Mouse (Mus musculus): Measurements from ENCODE around the gene Gm1113. TPM values are rescaled to one million over a fixed set of nuclear protein-coding genes. Genes with fewer than 3 reads are reported as not detected.
A peak's percentile ranks its signal among the peaks of the same experiment; 100 is the strongest.

The Gm1113 gene
- polyA plus RNA-seq, 1 experiment from 2014 or later: not detected

DNA sequence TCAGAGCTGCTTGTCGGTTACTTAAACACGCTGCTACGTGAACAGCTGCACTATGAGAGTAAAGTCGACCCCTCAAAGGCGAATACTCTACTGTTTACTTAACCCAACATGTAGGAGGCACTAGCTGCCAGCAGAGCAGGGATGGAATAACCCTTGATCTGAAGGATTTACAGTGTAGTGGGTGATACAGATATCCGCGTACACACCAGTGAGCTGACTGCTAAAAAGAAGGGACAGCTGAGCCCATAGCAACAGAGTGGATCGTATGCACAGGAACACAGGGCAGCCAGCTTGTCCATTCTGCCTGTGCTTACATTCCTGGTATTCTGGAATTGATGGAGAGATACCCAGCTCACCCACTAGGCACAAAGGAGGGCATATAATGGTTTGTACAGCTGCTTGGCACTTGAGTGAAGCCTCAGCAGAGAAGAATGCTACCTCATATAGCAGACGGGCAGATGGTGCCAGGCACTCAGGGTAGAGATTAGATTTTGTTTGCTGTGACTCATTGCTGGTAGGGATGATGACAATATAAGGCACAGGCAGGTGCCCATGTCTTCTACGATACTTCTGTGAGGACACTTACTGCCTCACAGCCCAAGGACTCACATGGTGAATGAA is 43.9 kb downstream of the Gm1113 start:
- Histone ChIP-seq H3K4me2 (no peak overlapping the region), H3K4me3 (no peak overlapping the region), H3K27ac (ENCODE audit: poor library complexity, severe bottlenecking) (no peak overlapping the region), H3K4me1 (replicated peaks) (no peaks in the 10 kb centered on the region), H3K36me3 (peaks cover 58% of the 10 kb centered on the region), H3K9me3 (replicated peaks) (no peaks in the 10 kb centered on the region), H3K9ac (no peak overlapping the region), H3K27me3 (replicated peaks) (no peaks in the 10 kb centered on the region)
- 82% methylated on average over 10 of the region's 10 CpGs for WGBS
- ATAC-seq (ENCODE audit: insufficient number of reproducible peaks, low FRiP score): no peak

DNA sequence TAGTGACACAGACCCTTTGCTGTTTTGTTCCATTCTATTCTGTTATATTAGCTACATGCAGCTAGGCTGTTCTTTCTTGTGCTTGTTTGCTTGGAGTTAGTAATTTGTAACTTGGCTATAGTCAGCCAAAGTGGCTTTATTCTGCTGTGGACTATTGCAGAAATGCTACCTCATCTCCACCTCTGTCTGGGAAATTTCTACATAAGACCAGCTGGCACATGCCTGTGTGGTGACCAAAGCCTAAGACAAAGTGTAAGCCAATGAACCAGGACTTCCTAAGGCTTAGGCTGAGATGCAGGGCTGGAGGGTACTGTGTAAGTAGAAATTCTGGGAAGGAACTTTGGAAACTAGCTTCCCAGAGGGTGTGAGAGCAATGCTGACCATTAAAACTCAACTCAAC is 49.2 kb downstream of the Gm1113 start:
- Histone ChIP-seq H3K9ac (no peak overlapping the region), H3K9me3 (replicated peaks) (no peaks in the 10 kb centered on the region), H3K27ac (ENCODE audit: poor library complexity, severe bottlenecking) (no peak overlapping the region), H3K4me3 (no peak overlapping the region), H3K4me2 (no peak overlapping the region), H3K4me1 (replicated peaks) (peaks cover 7% of the 10 kb centered on the region; the same call in 1 of the 2 replicates), H3K27me3 (replicated peaks) (no peaks in the 10 kb centered on the region), H3K36me3 (peaks cover 31% of the 10 kb centered on the region)
- no peak for ATAC-seq (ENCODE audit: insufficient number of reproducible peaks, low FRiP score)

DNA sequence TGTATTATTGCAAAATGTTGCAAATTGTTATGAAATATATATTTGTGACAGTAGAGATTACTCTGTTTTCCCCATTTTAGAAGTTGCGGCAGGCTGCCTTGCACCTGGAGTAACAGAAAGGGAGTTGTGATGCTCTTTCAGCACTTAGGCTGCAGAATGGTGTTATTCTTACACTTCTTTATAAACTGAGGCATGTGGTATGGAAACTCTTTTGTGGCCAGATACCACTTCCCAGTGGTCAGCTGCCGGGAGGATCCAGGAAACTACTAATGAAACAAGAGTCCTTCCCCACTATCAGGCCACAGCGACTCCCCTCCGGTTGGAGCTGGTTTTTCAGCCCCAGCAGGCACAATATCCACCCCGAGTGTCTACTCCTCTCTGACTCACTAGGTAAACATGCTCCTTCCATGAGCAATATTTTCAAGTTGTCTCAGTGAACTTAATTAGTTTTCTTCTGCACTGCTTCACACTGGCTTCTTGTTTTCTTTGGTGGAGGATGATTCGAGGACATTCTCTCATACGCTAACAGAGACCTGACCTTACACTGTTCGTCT is 50.7 kb downstream of the Gm1113 start:
- no peak overlapping the region for H3K4me3 ChIP-seq
- H3K9me3 ChIP-seq (replicated peaks): no peaks in the 10 kb centered on the region
- WGBS: 45% methylated on average over 8 of the region's 8 CpGs

DNA sequence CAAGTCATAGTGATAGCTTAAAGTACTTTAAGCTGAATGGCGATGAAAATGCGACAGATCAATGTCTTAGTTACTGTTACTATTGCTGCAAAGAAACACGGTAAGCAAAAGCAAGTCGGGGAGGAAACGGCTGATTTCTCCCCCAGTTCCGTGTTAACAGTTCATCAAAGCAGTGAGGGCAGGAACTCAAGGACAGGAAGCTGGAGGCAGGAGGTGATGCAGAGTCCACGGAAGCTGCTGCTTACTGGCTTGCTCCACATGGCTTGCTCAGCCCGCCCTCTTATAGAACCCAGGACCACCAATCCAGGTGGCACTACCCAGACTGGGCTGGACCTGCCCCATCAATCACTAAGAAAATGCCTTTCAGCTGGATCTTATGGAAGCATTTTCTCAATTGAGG is 58.5 kb downstream of the Gm1113 start:
- no peak overlapping the region for H3K27ac ChIP-seq (ENCODE audit: poor library complexity, severe bottlenecking)
- H3K4me2 ChIP-seq: no peak overlapping the region
- no peak overlapping the region for H3K9ac ChIP-seq
- peaks cover 62% of the 10 kb centered on the region for H3K36me3 ChIP-seq
- H3K4me3 ChIP-seq: no peak overlapping the region
- ATAC-seq (ENCODE audit: insufficient number of reproducible peaks, low FRiP score): no peak
- H3K27me3 ChIP-seq (replicated peaks): no peaks in the 10 kb centered on the region
- H3K9me3 ChIP-seq (replicated peaks): no peaks in the 10 kb centered on the region
- WGBS: 70% methylated on average over 8 of the region's 8 CpGs
- H3K4me1 ChIP-seq (replicated peaks): peaks cover 7% of the 10 kb centered on the region

More for the DNA sequence above, 50.7 kb downstream of the Gm1113 start:
- H3K27me3 ChIP-seq (replicated peaks): no peaks in the 10 kb centered on the region
- no peak overlapping the region for H3K9ac ChIP-seq
- H3K36me3 ChIP-seq: peaks cover 30% of the 10 kb centered on the region
- no peak overlapping the region; the same call in 1 of the 2 replicates for H3K27ac ChIP-seq (ENCODE audit: poor library complexity, severe bottlenecking)
- peak; percentile 53; the same call in 1 of the 2 replicates for ATAC-seq (ENCODE audit: insufficient number of reproducible peaks, low FRiP score)
- peaks cover 7% of the 10 kb centered on the region; the same call in 1 of the 2 replicates for H3K4me1 ChIP-seq (replicated peaks)
- no peak overlapping the region for H3K4me2 ChIP-seq

Other genes with a start within 250 kb of the Gm1113 start
- gene Cdon, start 97.1 kb downstream of the Gm1113 start, polyA plus RNA-seq (2016; fragmentation: Nextera tagmentation; extraction: Ambion mirVana): 7.0 and 8.2 TPM in 2 replicates
- gene Ddx25, start 40.3 kb upstream of the Gm1113 start, polyA plus RNA-seq (2016; fragmentation: Nextera tagmentation; extraction: Ambion mirVana): 1.7 and 2.0 TPM in 2 replicates
- gene Pus3, start 40.3 kb upstream of the Gm1113 start, polyA plus RNA-seq (2016; fragmentation: Nextera tagmentation; extraction: Ambion mirVana): 12.3 and 14.0 TPM in 2 replicates
- gene Pate2, start 52.0 kb upstream of the Gm1113 start, polyA plus RNA-seq (2016; fragmentation: Nextera tagmentation; extraction: Ambion mirVana): 0.45 and 0.66 TPM in 2 replicates
- 13.6 and 14.9 TPM in 2 replicates for gene Hyls1, start 52.1 kb upstream of the Gm1113 start, polyA plus RNA-seq (2016; fragmentation: Nextera tagmentation; extraction: Ambion mirVana)
- gene Pate4, start 93.7 kb upstream of the Gm1113 start, polyA plus RNA-seq (2016; fragmentation: Nextera tagmentation; extraction: Ambion mirVana): not detected in 2 replicates
- gene Pate3, start 129.9 kb upstream of the Gm1113 start, polyA plus RNA-seq (2016; fragmentation: Nextera tagmentation; extraction: Ambion mirVana): not detected in 2 replicates
- not detected in 2 replicates for gene Pate1, start 169.1 kb upstream of the Gm1113 start, polyA plus RNA-seq (2016; fragmentation: Nextera tagmentation; extraction: Ambion mirVana)
- gene Gm17677, start 222.8 kb upstream of the Gm1113 start, polyA plus RNA-seq (2016; fragmentation: Nextera tagmentation; extraction: Ambion mirVana): not detected in 2 replicates

Measured in heart, embryonic 12.5 days (tissue).